Mouse (Mus musculus): ENCODE measurements around the gene Akap6.

GRCm38 (mm10) chr12:53061466-53062124 lies 362.4 kb downstream of the Akap6 start:
- TF ChIP-seq CTCF (IDR thresholded peaks at IDR 0.05; ENCODE audit: borderline replicate concordance, extremely low read depth, insufficient read depth, insufficient read length) (no peak), POLR2A (IDR thresholded peaks at IDR 0.05; ENCODE audit: borderline replicate concordance, extremely low read depth, insufficient read depth, insufficient read length, poor library complexity, severe bottlenecking) (no peak)
